Mouse (Mus musculus) adrenal gland, postnatal 10 days (tissue): ENCODE data around the gene Bap1. TPM values are rescaled to one million over a fixed set of nuclear protein-coding genes. Genes with fewer than 3 reads are reported as not detected.

Source experiments
- DNase-seq: peaks from one replicate; pipeline ENCODE4 v3.0.0; 2021; ENCODE audit warnings: mixed read lengths
- long read RNA-seq, 2 experiments: library from polyadenylated mRNA; stranded (forward); transcript quantifications; one replicate each; pipeline ENCODE4 v2.0.0; 2021
- total RNA-seq, 2 experiments: library from RNA; stranded (reverse); gene quantifications; 2 replicates each; pipeline ENCODE4 v1.2.3; 2021

Gene Bap1
- 10 to 100 TPM; 58.4 to 67.6 TPM for total RNA-seq
- long read RNA-seq, experiment 1, transcript Bap1-201 (17 exons, 3,460 nt), result major isoform, 58 of 94 reads
- long read RNA-seq, experiment 1, partial matches to known transcripts, result 20 of 94 reads
- long read RNA-seq, experiment 1, other reads (novel, unspliced or antisense), result 16 of 94 reads
- long read RNA-seq, experiment 2, transcript Bap1-201 (17 exons, 3,460 nt), result major isoform, 62 of 78 reads
- long read RNA-seq, experiment 2, partial matches to known transcripts, result 6 of 78 reads
- long read RNA-seq, experiment 2, other reads (novel, unspliced or antisense), result 10 of 78 reads

DNA sequence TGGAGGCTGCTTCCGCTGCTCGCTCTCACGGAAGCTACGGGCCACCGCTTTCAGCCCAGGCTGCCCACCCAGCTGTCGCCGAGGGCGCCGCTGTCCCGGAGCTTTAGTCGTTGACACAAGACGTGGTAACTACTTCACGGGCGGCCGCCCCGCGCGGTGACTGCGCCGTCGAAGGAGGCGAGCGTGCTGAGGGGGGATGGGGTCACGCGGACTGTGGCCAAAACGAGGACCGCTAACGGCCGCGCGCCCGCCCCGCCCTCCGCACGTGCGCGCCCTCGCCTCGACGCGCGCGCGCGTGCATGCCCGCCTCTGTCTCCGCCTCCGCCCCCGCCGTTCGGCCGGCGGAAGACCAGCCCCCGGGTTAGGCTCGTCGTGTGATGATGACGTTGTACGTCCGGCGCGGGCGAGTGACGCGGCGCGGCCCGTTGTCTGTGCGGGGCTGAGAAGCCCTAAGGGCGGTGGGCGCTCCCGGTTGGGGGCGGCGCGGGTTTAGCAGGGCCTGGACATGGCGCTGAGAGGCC lies at the start of gene Bap1, which contains the start of gene Phf7:
Gene Bap1, plus strand, starts transcription at position 367 of the 521 bp plus-strand sequence.
Gene Phf7, minus strand, starts transcription at position 234 of the 521 bp plus-strand sequence.
- DNase-seq, result peak; percentile 98

GRCm38 (mm10) chr14:31204844-31205243 lies 46.4 kb upstream of the Bap1 start:
- DNase-seq, result no peak

DNA sequence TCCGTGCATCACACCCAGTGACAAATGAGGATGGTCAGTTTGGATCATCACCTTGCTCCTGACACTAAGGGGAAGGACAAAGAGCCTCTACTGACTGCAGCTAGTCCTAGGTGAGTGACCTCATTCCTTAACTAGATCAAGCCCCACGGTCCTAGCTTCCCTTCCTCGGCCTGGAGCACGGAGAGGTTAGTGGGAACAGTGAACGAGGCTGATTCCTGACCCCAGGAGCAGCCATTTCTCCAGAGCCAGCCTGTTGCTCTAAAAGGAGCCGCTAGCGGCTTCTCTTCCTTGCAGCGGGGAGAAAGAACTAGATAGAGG lies 46.0 kb upstream of the Bap1 start:
- no peak for DNase-seq

DNA sequence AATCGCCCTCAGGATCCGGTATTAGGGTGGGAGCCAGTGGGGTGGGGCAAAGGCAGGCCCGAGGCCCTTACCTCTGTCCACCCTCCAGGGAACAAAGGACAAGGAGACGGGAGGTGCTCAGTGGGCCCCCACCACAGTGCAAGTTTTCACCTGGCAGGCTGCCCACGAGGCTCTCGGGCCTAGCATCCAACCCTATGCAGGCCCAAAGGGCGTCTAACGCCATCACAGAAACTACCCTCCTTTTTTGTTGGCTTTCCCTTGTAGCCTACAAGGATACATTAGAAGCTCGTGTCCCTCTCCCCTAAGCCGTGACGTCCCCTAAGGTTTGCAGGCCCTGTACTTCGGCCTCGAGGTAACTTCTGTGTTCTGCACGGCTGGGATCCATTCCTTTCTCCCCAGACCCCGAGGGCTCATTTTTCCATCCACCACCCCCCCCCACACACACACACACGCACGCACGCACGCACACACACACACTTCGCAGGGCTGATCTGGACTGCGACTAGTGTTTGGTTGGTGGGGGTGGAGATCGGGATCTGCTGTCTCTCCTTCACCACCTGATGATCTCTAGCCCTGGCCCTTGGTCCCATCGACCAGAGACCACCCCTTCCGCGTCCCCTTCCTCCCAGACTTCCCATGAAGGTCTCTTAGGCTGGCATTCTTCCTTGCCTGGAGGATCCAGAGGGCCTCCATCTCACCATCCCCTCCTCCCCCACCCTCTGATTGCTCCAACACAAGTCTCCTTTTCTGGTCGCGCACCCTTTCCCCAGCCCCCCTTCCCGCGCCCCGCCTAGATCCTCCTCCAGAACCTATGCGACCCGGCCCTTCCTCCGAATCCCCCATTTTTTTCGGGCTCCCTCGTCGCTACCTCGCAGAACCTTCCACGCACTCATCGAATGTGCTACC lies 45.4 kb upstream of the Bap1 start:
- peak; percentile 77 for DNase-seq

DNA sequence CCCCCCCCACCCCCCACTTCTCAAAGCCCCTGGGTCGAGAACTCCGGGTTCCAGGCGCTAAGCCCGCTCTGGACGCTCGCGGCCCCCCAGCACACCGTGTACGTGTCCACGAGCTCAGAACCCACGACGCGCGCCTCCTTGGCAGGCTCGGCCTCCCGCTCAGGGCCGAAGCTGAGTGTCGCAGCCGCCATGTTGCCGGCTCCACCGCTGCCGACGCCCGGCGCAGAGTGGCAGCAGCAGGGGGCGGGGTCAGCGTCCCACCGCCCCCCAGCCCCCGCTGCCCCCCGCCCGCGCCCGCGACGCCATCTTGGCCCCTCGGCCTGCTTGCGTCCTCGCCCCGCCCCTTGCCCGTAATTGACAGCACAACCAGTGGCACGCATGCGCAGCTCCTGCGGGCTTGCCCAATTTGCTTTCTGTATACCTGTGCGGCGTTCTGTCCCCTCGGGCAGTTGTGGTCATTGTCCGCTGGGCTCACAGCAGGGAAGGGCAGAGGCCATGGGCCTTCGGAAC lies 44.7 kb upstream of the Bap1 start:
- peak; percentile 98 for DNase-seq

DNA sequence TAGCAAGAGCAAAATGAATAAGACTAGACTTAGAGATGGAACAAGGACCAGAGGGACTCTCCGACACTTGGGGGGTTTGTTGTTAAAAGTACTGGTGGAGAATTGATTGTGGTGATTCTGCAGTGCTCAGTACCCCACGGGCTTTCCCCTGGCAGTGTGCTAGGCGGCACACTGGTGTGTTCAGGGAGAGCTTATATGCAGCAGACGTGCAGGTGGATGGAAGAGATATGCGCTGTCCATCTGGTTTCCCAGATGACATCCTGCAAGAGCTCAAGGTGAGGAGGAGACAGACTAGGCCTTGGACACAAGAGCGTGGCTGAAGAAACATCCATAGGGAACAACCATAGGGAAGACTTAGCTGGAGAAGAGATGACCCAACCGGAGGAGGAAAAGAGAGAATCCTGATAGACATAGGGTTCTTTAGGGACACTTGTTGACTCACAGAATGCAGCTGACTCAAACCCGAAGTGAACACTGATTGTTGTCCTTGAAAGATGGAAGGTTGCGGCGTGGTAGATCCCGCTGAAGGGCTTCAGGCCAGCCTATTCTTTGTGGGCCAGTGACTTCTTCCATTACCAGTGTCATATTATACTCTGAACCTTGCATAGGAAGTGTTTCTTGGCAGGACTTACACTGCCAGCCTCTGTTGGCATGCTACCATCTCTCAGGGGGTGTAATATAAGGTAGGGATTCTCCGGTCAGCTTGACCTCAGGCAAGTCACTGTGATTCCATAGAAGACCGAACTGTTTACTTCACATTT lies 44.0 kb upstream of the Bap1 start:
- DNase-seq, result peak; percentile 44

- no peak for DNase-seq
Observed at GRCm38 (mm10) chr14:31208084-31208483, 43.2 kb upstream of the Bap1 start, which contains the start of gene Tnnc1. TSS of gene Tnnc1 (plus strand) at chr14:31208312.

- no peak for DNase-seq
Observed at GRCm38 (mm10) chr14:31209133-31209557, 42.1 kb upstream of the Bap1 start.

DNA sequence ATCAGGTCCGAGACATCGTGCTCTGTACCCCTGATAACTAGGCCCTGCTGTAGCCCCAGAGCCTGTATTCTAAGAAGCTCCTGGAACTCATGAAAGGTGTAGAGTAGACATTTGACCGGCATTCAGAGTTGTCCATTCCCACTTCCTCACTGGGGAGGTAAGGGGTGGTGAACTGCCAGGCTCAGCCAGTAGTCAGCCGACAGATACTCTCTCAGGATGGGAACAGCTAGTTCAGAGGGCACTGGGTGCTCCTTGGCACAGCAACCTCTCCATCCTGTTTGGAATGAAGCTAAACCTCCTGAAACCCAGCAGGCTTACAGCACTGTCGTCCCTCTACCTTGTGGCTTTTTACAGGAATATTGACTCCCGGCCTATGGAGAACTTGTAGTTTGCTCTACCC lies 39.4 kb upstream of the Bap1 start:
- no peak for DNase-seq

DNA sequence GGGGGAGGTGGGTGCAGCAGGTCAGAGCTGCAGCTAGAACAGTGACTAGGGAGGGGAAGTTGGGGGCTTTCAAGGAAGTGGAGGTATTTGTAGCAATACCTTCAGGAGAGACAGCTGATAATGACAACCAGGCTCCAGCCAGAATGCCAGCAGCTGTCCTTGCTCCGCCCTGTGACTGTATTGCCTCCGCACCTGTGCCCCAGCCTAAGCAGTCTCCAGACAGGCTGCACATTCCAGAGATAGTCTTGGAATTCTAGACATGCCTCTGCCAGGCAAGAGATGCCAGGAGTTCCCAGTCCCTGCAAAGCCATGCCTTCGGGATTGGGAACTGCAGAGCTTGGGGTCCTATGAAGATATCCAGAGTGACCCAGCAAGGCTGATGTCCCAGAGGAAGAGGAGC lies 38.8 kb upstream of the Bap1 start:
- no peak for DNase-seq

GRCm38 (mm10) chr14:31213868-31214267 lies 37.4 kb upstream of the Bap1 start:
- no peak for DNase-seq

DNA sequence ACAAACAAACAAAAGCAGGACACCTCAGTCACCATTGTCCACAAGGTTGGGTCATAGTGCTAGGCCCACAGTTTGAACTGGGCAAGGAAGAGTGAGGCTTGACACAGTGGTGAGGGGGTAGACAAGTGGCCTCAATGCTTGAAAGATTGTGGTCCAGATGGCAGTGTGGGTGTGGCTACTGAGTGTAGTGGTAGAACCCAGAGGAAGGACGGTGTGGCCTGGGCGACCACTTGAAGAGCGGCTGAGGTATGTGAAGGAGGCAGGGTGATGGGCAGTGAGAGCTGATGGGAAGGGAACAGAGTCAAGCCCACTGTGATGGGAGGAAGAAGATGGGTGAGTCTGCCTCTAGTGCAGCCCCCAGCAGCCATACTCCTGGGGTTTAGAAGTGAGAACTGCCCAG lies 36.6 kb upstream of the Bap1 start:
- no peak for DNase-seq

DNA sequence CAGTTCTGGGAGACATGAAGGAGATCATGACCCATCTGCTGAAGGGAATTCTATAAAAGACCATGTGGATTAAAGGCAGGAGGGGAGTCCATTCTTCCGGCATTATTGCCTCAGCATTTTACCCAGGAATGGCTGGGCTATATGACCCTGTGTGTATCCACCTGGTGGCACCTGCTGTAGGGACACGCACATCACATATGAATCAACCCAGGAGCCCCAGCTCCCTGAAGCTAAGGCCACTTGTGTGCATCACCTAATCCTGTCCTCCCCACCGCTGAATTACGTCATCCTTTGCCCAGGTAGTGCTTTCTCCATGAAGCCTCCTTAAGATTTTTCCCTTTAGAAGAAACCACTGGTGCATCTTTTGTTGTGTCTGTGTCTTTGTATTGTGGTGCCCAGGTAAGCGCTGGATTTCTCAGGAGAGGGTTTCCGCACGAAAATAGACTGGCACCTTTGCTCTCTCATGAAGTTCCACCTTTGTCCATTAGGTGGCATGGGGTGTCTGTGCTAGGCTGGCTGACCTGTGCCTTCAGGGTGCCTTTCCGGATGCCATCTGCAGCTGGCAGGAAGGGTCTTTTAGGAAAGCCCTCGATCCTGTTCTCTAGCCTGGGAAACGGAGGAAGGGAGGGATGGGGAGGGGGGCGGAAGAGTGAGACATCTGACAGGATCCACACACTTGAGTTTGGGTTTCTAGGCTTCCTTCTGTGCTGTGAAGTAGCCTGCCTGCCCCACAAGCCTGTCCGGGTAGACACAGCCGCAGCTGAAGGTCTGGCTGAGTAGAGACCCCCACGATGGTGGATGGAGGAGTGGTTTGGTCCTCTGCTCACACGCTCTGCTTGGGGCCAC lies 35.9 kb upstream of the Bap1 start:
- peak; percentile 79 for DNase-seq

GRCm38 (mm10) chr14:31216846-31217245 lies 34.4 kb upstream of the Bap1 start, which contains the start of gene Nisch:
TSS of gene Nisch (minus strand) at chr14:31216946.
- no peak for DNase-seq

- peak; percentile 78 for DNase-seq
Observed at GRCm38 (mm10) chr14:31217666-31218065, 33.6 kb upstream of the Bap1 start, which contains the start of gene Sema3g. TSS of gene Sema3g (plus strand) at chr14:31217860.

DNA sequence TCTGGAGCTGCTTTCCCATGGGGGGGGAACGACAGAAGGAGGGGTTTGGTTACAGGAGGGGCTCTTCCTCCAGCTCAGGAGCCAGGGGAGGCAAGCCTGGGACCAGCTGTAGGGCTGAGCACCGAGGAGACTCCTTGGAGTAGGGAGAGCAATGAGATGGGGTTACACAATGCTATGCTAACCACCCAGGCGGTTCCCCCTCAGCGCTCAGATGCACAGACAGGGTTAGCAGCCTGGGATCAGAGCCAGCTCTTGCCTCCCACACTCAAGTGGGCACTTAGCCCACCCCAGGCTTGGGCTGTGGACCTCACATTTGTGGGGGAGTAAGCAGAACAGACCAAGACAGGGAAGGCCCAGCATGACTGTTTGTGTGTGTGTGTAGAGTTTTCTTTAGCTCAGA lies 24.3 kb upstream of the Bap1 start:
- DNase-seq, result peak; percentile 31

DNA sequence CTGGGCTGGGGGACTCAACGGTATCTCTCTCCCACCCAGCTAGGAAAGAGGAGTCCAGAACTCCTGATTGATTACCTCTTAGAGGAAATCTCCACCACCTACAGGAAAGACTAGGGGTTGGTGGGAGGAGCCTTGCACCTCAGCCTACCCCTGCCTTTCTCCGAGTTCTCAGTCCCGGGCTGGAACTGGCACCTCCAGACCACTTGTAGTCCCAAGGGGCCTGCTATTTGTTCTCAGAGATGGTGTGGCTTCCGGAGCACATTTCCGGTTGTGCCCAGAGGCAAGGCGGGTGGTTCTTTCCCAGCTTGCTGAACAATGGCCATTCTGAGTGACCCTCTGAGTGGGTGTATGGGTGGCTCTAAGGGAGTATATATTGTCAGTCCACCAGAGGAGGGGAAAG lies 23.0 kb upstream of the Bap1 start:
- DNase-seq, result peak; percentile 44

GRCm38 (mm10) chr14:31230442-31230841 lies 20.8 kb upstream of the Bap1 start:
- DNase-seq, result peak; percentile 41

- DNase-seq, result peak; percentile 55
Observed at GRCm38 (mm10) chr14:31232404-31233069, 18.7 kb upstream of the Bap1 start.
